Mouse (Mus musculus): ENCODE measurements around the gene Lrrc26. TPM values are rescaled to one million over a fixed set of nuclear protein-coding genes. Genes with fewer than 3 reads are reported as not detected.

The Lrrc26 gene
- total and polyA plus RNA-seq, 2 experiments from 2014 or later = not detected

- Histone ChIP-seq H3K27me3 (ENCODE audit: control insufficient read depth, insufficient read depth, low read length) (peaks cover 49% of the 10 kb centered on the region), H3K9me3 (replicated peaks; ENCODE audit: control insufficient read depth, low read length) (no peaks in the 10 kb centered on the region), H3K9ac (replicated peaks; ENCODE audit: low read depth, low read length) (no peak within 1 kb of the TSS), H3K4me2 (ENCODE audit: low read depth, low read length) (no peak within 1 kb of the TSS), H3K4me3 (ENCODE audit: low read depth, low read length) (no peak within 1 kb of the TSS), H3K27ac (ENCODE audit: low read depth) (no peak within 1 kb of the TSS), H3K4me1 (ENCODE audit: control insufficient read depth, insufficient read depth) (peaks cover 18% of the 10 kb centered on the region), H3K36me3 (replicated peaks; ENCODE audit: control insufficient read depth, insufficient read depth, low read length) (peaks cover 29% of the 10 kb centered on the region)
- ATAC-seq (ENCODE audit: insufficient read depth, low read depth) (no peak), DNase-seq (ENCODE audit: low spot score) (no peak)
- WGBS = 73% methylated on average over 6 of the region's 6 CpGs
- TF ChIP-seq EP300 (IDR thresholded peaks at IDR 0.05; ENCODE audit: low read depth) = no peak
- no peak for TF ChIP-seq CTCF (IDR thresholded peaks at IDR 0.05; ENCODE audit: low read depth)
These were observed 1.6 kb upstream of the Lrrc26 start, which contains the start of gene Tmem210 for GRCm38 (mm10) chr2:25287927-25288649. Tmem210 (plus strand) TSS chr2:25288145.

GRCm38 (mm10) chr2:25288734-25289345, 875 bp upstream of the Lrrc26 start:
- 81% methylated on average over 7 of the region's 7 CpGs for WGBS
- H3K4me3 ChIP-seq (ENCODE audit: low read depth, low read length) = no peak overlapping the region

GRCm38 (mm10) chr2:25290101-25290815, 543 bp downstream of the Lrrc26 start:
- no peak for DNase-seq (ENCODE audit: low spot score)
- no peak for TF ChIP-seq CTCF (IDR thresholded peaks at IDR 0.05; ENCODE audit: low read depth)
- no peak for TF ChIP-seq EP300 (IDR thresholded peaks at IDR 0.05; ENCODE audit: low read depth)
- WGBS = 3% methylated on average over 54 of the region's 54 CpGs

More at GRCm38 (mm10) chr2:25288734-25289345, 875 bp upstream of the Lrrc26 start:
- H3K9ac ChIP-seq (replicated peaks; ENCODE audit: low read depth, low read length) = no peak overlapping the region
- ATAC-seq (ENCODE audit: insufficient read depth, low read depth) (no peak), DNase-seq (ENCODE audit: low spot score) (no peak)
- no peak overlapping the region for H3K4me2 ChIP-seq (ENCODE audit: low read depth, low read length)
- no peaks in the 10 kb centered on the region for H3K9me3 ChIP-seq (replicated peaks; ENCODE audit: control insufficient read depth, low read length)
- peaks cover 23% of the 10 kb centered on the region for H3K36me3 ChIP-seq (replicated peaks; ENCODE audit: control insufficient read depth, insufficient read depth, low read length)
- no peak overlapping the region for H3K27ac ChIP-seq (ENCODE audit: low read depth)
- no peak for TF ChIP-seq CTCF (IDR thresholded peaks at IDR 0.05; ENCODE audit: low read depth)
- no peak for TF ChIP-seq EP300 (IDR thresholded peaks at IDR 0.05; ENCODE audit: low read depth)
- H3K4me1 ChIP-seq (ENCODE audit: control insufficient read depth, insufficient read depth) = peaks cover 18% of the 10 kb centered on the region
- H3K27me3 ChIP-seq (ENCODE audit: control insufficient read depth, insufficient read depth, low read length) = peaks cover 53% of the 10 kb centered on the region

GRCm38 (mm10) chr2:25290816-25291130, 1.1 kb downstream of the Lrrc26 start:
- Histone ChIP-seq H3K27ac (ENCODE audit: low read depth) (no peak overlapping the region), H3K4me2 (ENCODE audit: low read depth, low read length) (peak overlapping the region; percentile 52), H3K9ac (replicated peaks; ENCODE audit: low read depth, low read length) (no peak overlapping the region), H3K36me3 (replicated peaks; ENCODE audit: control insufficient read depth, insufficient read depth, low read length) (peaks cover 3% of the 10 kb centered on the region; the same call in 1 of the 2 replicates), H3K4me1 (ENCODE audit: control insufficient read depth, insufficient read depth) (peaks cover 18% of the 10 kb centered on the region), H3K4me3 (ENCODE audit: low read depth, low read length) (peak overlapping the region; percentile 29), H3K9me3 (replicated peaks; ENCODE audit: control insufficient read depth, low read length) (no peaks in the 10 kb centered on the region), H3K27me3 (ENCODE audit: control insufficient read depth, insufficient read depth, low read length) (peaks cover 68% of the 10 kb centered on the region)
- TF ChIP-seq EP300 (IDR thresholded peaks at IDR 0.05; ENCODE audit: low read depth) (no peak), CTCF (IDR thresholded peaks at IDR 0.05; ENCODE audit: low read depth) (no peak)
- ATAC-seq (ENCODE audit: insufficient read depth, low read depth) (no peak), DNase-seq (ENCODE audit: low spot score) (no peak)
- WGBS = under 1% methylated on average over 18 of the region's 18 CpGs

More at GRCm38 (mm10) chr2:25290101-25290815, 543 bp downstream of the Lrrc26 start:
- Histone ChIP-seq H3K4me2 (ENCODE audit: low read depth, low read length) (peak overlapping the region; percentile 52), H3K36me3 (replicated peaks; ENCODE audit: control insufficient read depth, insufficient read depth, low read length) (peaks cover 9% of the 10 kb centered on the region), H3K27me3 (ENCODE audit: control insufficient read depth, insufficient read depth, low read length) (peaks cover 63% of the 10 kb centered on the region), H3K9ac (replicated peaks; ENCODE audit: low read depth, low read length) (no peak overlapping the region), H3K27ac (ENCODE audit: low read depth) (no peak overlapping the region), H3K4me3 (ENCODE audit: low read depth, low read length) (peak overlapping the region; percentile 29), H3K9me3 (replicated peaks; ENCODE audit: control insufficient read depth, low read length) (no peaks in the 10 kb centered on the region), H3K4me1 (ENCODE audit: control insufficient read depth, insufficient read depth) (peaks cover 18% of the 10 kb centered on the region)
- no peak for ATAC-seq (ENCODE audit: insufficient read depth, low read depth)

GRCm38 (mm10) chr2:25291184-25292053, 1.7 kb downstream of the Lrrc26 start:
- H3K4me1 ChIP-seq (ENCODE audit: control insufficient read depth, insufficient read depth) = peaks cover 18% of the 10 kb centered on the region
- H3K27me3 ChIP-seq (ENCODE audit: control insufficient read depth, insufficient read depth, low read length) = peaks cover 73% of the 10 kb centered on the region
- no peak overlapping the region for H3K27ac ChIP-seq (ENCODE audit: low read depth)
- peak overlapping the region; percentile 43 for H3K4me3 ChIP-seq (ENCODE audit: low read depth, low read length)
- TF ChIP-seq EP300 (IDR thresholded peaks at IDR 0.05; ENCODE audit: low read depth) (no peak), CTCF (IDR thresholded peaks at IDR 0.05; ENCODE audit: low read depth) (no peak)
- peak overlapping the region; percentile 57 for H3K4me2 ChIP-seq (ENCODE audit: low read depth, low read length)
- H3K9me3 ChIP-seq (replicated peaks; ENCODE audit: control insufficient read depth, low read length) = no peaks in the 10 kb centered on the region
- 6% methylated on average over 32 of the region's 32 CpGs for WGBS
- ATAC-seq (ENCODE audit: insufficient read depth, low read depth) = peak; percentile 8; the same call in 1 of the 2 replicates
- H3K9ac ChIP-seq (replicated peaks; ENCODE audit: low read depth, low read length) = no peak overlapping the region
- DNase-seq (ENCODE audit: low spot score) = no peak
- no peaks in the 10 kb centered on the region for H3K36me3 ChIP-seq (replicated peaks; ENCODE audit: control insufficient read depth, insufficient read depth, low read length)
